Mouse (Mus musculus) spleen, postnatal 36 days (tissue): ENCODE data around the gene Lrrc32.

ENCODE experiments used
- DNase-seq, 2 experiments: peaks; one replicate each; pipeline ENCODE4 v3.0.0; 2022; ENCODE audit warnings: low spot score in 2 of 2, mixed read lengths in 1 of 2

Lrrc32 gene

GRCm38 (mm10) chr7:98489131-98489530, at the start of gene Lrrc32:
Lrrc32 (plus strand) TSS chr7:98489283.
- DNase-seq = no peak

- DNase-seq = no peak
These were observed 49.1 kb upstream of the Lrrc32 start, which contains the start of gene Gucy2d for GRCm38 (mm10) chr7:98439956-98440466. Gucy2d (plus strand) TSS chr7:98440416.

GRCm38 (mm10) chr7:98446873-98447272, 42.2 kb upstream of the Lrrc32 start:
- DNase-seq = no peak

- no peak for DNase-seq
These were observed 41.3 kb upstream of the Lrrc32 start for GRCm38 (mm10) chr7:98447585-98448308.

GRCm38 (mm10) chr7:98448309-98448630, 40.8 kb upstream of the Lrrc32 start:
- DNase-seq = no peak

GRCm38 (mm10) chr7:98449696-98450095, 39.4 kb upstream of the Lrrc32 start:
- DNase-seq = no peak

- no peak for DNase-seq
These were observed 34.5 kb upstream of the Lrrc32 start for GRCm38 (mm10) chr7:98454397-98455120.

- no peak for DNase-seq
These were observed 28.8 kb upstream of the Lrrc32 start for GRCm38 (mm10) chr7:98460319-98460718.

GRCm38 (mm10) chr7:98469089-98469488, 20.0 kb upstream of the Lrrc32 start:
- DNase-seq = no peak

GRCm38 (mm10) chr7:98472529-98472928, 16.6 kb upstream of the Lrrc32 start:
- DNase-seq = no peak

GRCm38 (mm10) chr7:98474558-98474957, 14.5 kb upstream of the Lrrc32 start:
- no peak for DNase-seq

- no peak for DNase-seq
These were observed 11.9 kb upstream of the Lrrc32 start for GRCm38 (mm10) chr7:98477153-98477552.

GRCm38 (mm10) chr7:98480481-98480880, 8.6 kb upstream of the Lrrc32 start:
- no peak for DNase-seq

GRCm38 (mm10) chr7:98481066-98481734, 7.9 kb upstream of the Lrrc32 start:
- peak; percentile 64 to 68 for DNase-seq

- no peak for DNase-seq
These were observed 7.2 kb upstream of the Lrrc32 start for GRCm38 (mm10) chr7:98481861-98482260.

- no peak for DNase-seq
These were observed 6.4 kb upstream of the Lrrc32 start for GRCm38 (mm10) chr7:98482551-98483267.

GRCm38 (mm10) chr7:98483268-98483607, 5.8 kb upstream of the Lrrc32 start:
- DNase-seq = no peak

GRCm38 (mm10) chr7:98484878-98485277, 4.2 kb upstream of the Lrrc32 start:
- no peak for DNase-seq

- DNase-seq = no peak
These were observed 3.6 kb upstream of the Lrrc32 start for GRCm38 (mm10) chr7:98485508-98485907.

GRCm38 (mm10) chr7:98486471-98486917, 2.6 kb upstream of the Lrrc32 start:
- DNase-seq = peak; percentile 66 to 81

- peak; percentile 22 to 49 for DNase-seq
These were observed 1.7 kb upstream of the Lrrc32 start for GRCm38 (mm10) chr7:98487202-98487980.
